Mouse (Mus musculus): ENCODE measurements around the gene Tmem51. TPM values are rescaled to one million over a fixed set of nuclear protein-coding genes. Genes with fewer than 3 reads are reported as not detected.

Gene Tmem51
- polyA plus RNA-seq, 1 experiment from 2014 or later: 6.3 TPM

- Histone ChIP-seq H3K27me3 (ENCODE audit: control insufficient read depth, insufficient read depth, low read length) (peaks cover 19% of the 10 kb centered on the region), H3K4me1 (replicated peaks; ENCODE audit: control insufficient read depth, insufficient read depth, low read length) (peaks cover 8% of the 10 kb centered on the region; the same call in 1 of the 2 replicates), H3K4me3 (ENCODE audit: low read depth, low read length) (no peak overlapping the region), H3K36me3 (ENCODE audit: control insufficient read depth, insufficient read depth, low read length) (no peaks in the 10 kb centered on the region), H3K9me3 (ENCODE audit: control insufficient read depth, low read length) (no peaks in the 10 kb centered on the region), H3K27ac (ENCODE audit: low read depth, low read length) (no peak overlapping the region), H3K9ac (ENCODE audit: low read length) (no peak overlapping the region), H3K4me2 (ENCODE audit: low read depth, low read length, severe bottlenecking) (no peak overlapping the region)
- WGBS: 54% methylated on average over 4 of the region's 4 CpGs
- ATAC-seq (replicated peaks; ENCODE audit: low FRiP score): no peak
- no peak for DNase-seq (ENCODE audit: low spot score)
Measured at GRCm38 (mm10) chr4:142088409-142088808, 4.3 kb upstream of the Tmem51 start.

GRCm38 (mm10) chr4:142084936-142085563, 946 bp upstream of the Tmem51 start:
- 6% methylated on average over 20 of the region's 20 CpGs for WGBS
- H3K9me3 ChIP-seq (ENCODE audit: control insufficient read depth, low read length): no peaks in the 10 kb centered on the region
- peaks cover 12% of the 10 kb centered on the region; the same call in 1 of the 2 replicates for H3K4me1 ChIP-seq (replicated peaks; ENCODE audit: control insufficient read depth, insufficient read depth, low read length)
- no peak overlapping the region for H3K27ac ChIP-seq (ENCODE audit: low read depth, low read length)
- H3K9ac ChIP-seq (ENCODE audit: low read length): no peak overlapping the region
- peaks cover 24% of the 10 kb centered on the region for H3K27me3 ChIP-seq (ENCODE audit: control insufficient read depth, insufficient read depth, low read length)
- no peaks in the 10 kb centered on the region for H3K36me3 ChIP-seq (ENCODE audit: control insufficient read depth, insufficient read depth, low read length)
- no peak for ATAC-seq (replicated peaks; ENCODE audit: low FRiP score)
- no peak for DNase-seq (ENCODE audit: low spot score)
- H3K4me3 ChIP-seq (ENCODE audit: low read depth, low read length): peak overlapping the region; percentile 62; the same call in 1 of the 2 replicates
- peak overlapping the region; percentile 99; the same call in 1 of the 2 replicates for H3K4me2 ChIP-seq (ENCODE audit: low read depth, low read length, severe bottlenecking)

- Histone ChIP-seq H3K4me3 (ENCODE audit: low read depth, low read length) (peak overlapping the region; percentile 62), H3K4me2 (ENCODE audit: low read depth, low read length, severe bottlenecking) (peak overlapping the region; percentile 99), H3K4me1 (replicated peaks; ENCODE audit: control insufficient read depth, insufficient read depth, low read length) (peaks cover 12% of the 10 kb centered on the region; the same call in 1 of the 2 replicates), H3K27ac (ENCODE audit: low read depth, low read length) (no peak overlapping the region), H3K9ac (ENCODE audit: low read length) (peak overlapping the region; percentile 65), H3K27me3 (ENCODE audit: control insufficient read depth, insufficient read depth, low read length) (peaks cover 24% of the 10 kb centered on the region), H3K36me3 (ENCODE audit: control insufficient read depth, insufficient read depth, low read length) (no peaks in the 10 kb centered on the region), H3K9me3 (ENCODE audit: control insufficient read depth, low read length) (no peaks in the 10 kb centered on the region)
- WGBS: under 1% methylated on average over 21 of the region's 29 CpGs
- peak; percentile 72 for ATAC-seq (replicated peaks; ENCODE audit: low FRiP score)
- DNase-seq (ENCODE audit: low spot score): peak; percentile 86
Measured at GRCm38 (mm10) chr4:142083762-142084130, 358 bp downstream of the Tmem51 start.

- WGBS: 56% methylated on average over 6 of the region's 6 CpGs
- no peaks in the 10 kb centered on the region for H3K9me3 ChIP-seq (ENCODE audit: control insufficient read depth, low read length)
- peak overlapping the region; percentile 99 for H3K4me2 ChIP-seq (ENCODE audit: low read depth, low read length, severe bottlenecking)
- H3K4me1 ChIP-seq (replicated peaks; ENCODE audit: control insufficient read depth, insufficient read depth, low read length): peaks cover 12% of the 10 kb centered on the region; the same call in 1 of the 2 replicates
- no peak for DNase-seq (ENCODE audit: low spot score)
- H3K36me3 ChIP-seq (ENCODE audit: control insufficient read depth, insufficient read depth, low read length): no peaks in the 10 kb centered on the region
- ATAC-seq (replicated peaks; ENCODE audit: low FRiP score): no peak
- H3K27ac ChIP-seq (ENCODE audit: low read depth, low read length): no peak overlapping the region
- H3K27me3 ChIP-seq (ENCODE audit: control insufficient read depth, insufficient read depth, low read length): peaks cover 24% of the 10 kb centered on the region
- H3K4me3 ChIP-seq (ENCODE audit: low read depth, low read length): 0 out of 2 replicates have a peak overlapping the region, but pooled peaks have one; percentile 62
- no peak overlapping the region for H3K9ac ChIP-seq (ENCODE audit: low read length)
Measured at GRCm38 (mm10) chr4:142083193-142083592, 911 bp downstream of the Tmem51 start.

DNA sequence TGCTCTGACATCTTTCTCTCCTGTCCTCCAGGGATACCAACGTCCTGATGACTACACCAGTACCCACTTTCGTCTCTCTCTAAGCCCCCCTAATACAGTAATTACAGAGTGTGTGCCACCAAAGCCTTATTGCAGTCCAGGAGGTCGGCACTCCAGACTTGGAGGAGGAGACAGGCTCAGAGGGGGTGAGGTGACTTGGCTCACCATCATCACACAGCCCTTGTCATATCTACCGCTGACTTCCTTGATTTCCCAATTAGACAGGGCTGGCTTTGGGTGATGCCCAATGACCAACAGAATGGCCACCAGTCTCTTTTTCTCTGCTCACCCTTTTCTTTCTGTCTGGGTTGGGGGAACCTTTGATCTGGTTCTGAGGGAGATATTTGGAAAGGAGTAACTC, 1.4 kb downstream of the Tmem51 start:
- no peak overlapping the region for H3K9ac ChIP-seq (ENCODE audit: low read length)
- DNase-seq (ENCODE audit: low spot score) (no peak), ATAC-seq (replicated peaks; ENCODE audit: low FRiP score) (no peak)
- no peak overlapping the region for H3K4me2 ChIP-seq (ENCODE audit: low read depth, low read length, severe bottlenecking)
- no peaks in the 10 kb centered on the region for H3K36me3 ChIP-seq (ENCODE audit: control insufficient read depth, insufficient read depth, low read length)
- peaks cover 12% of the 10 kb centered on the region; the same call in 1 of the 2 replicates for H3K4me1 ChIP-seq (replicated peaks; ENCODE audit: control insufficient read depth, insufficient read depth, low read length)
- H3K27me3 ChIP-seq (ENCODE audit: control insufficient read depth, insufficient read depth, low read length): peaks cover 24% of the 10 kb centered on the region
- 84% methylated on average over 4 of the region's 4 CpGs for WGBS
- H3K27ac ChIP-seq (ENCODE audit: low read depth, low read length): no peak overlapping the region
- no peak overlapping the region for H3K4me3 ChIP-seq (ENCODE audit: low read depth, low read length)
- no peaks in the 10 kb centered on the region for H3K9me3 ChIP-seq (ENCODE audit: control insufficient read depth, low read length)

DNA sequence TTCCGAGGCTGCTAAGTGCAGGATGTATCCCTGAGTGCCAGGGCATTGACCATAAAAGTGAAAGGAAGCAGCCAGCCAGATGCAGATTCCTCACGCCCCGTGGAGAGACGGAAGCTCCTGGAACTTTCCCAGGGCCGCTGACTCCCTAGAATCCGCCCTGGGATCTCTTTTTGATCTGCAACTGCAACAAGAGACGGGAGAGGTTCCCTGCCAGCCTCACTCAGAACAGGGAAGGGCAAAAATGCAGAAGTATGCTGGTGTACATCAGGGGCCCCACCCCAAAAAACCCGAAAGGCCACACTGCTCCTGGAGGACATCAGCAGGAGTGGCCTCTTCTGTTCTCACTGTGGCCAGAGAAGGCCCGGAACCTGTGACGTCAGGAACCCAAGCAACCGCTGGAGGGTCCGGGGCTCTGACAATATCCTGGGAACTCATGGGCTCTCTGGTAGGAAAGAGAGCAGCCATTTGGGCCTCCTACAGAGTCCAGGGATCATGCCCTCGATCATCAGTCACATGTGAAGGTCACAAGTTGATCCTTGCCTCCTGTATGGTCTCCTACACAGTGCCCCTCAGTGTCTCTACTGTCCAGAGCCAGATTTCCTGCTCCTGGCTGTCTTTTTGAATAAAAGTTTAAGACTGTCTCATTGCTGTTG, 2.3 kb downstream of the Tmem51 start:
- Histone ChIP-seq H3K9ac (ENCODE audit: low read length) (no peak overlapping the region), H3K4me1 (replicated peaks; ENCODE audit: control insufficient read depth, insufficient read depth, low read length) (peaks cover 12% of the 10 kb centered on the region; the same call in 1 of the 2 replicates), H3K9me3 (ENCODE audit: control insufficient read depth, low read length) (no peaks in the 10 kb centered on the region), H3K27me3 (ENCODE audit: control insufficient read depth, insufficient read depth, low read length) (peaks cover 24% of the 10 kb centered on the region), H3K4me3 (ENCODE audit: low read depth, low read length) (no peak overlapping the region), H3K27ac (ENCODE audit: low read depth, low read length) (no peak overlapping the region), H3K36me3 (ENCODE audit: control insufficient read depth, insufficient read depth, low read length) (no peaks in the 10 kb centered on the region), H3K4me2 (ENCODE audit: low read depth, low read length, severe bottlenecking) (no peak overlapping the region)
- 73% methylated on average over 13 of the region's 13 CpGs for WGBS
- DNase-seq (ENCODE audit: low spot score) (no peak), ATAC-seq (replicated peaks; ENCODE audit: low FRiP score) (no peak)

DNA sequence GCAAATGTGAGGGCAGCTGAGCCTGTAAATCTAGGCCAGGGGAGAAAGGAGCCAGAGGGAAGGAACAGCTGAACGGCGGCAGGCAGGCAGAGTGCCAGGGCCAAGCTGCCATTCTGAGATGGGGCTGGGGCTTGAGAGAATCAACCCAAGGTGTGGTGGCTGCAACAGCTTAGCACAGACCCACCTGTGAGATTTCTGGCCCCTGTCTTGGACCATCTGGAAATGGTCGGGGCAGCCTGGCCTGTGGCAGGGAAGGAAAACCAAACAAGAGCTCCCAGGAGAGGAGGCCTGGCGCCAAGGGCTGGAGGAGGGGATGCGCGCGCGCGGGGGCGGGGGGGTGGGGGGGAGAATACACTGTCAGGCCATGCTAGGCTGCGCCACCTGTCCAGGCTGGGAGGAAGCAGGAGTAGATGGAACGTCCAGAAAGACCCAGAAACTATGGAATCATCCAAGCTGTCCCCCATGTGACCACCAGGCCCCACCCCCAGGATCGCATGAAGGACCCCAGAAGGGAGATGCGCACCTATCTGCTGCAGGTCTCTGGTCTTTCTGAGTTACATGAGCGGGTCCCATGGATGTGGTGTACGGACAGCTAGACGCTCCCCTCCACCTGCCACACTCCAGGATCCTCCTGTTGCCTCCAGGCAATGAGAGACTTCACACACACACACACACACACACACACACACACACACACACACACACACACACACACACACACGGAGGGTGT, 3.0 kb downstream of the Tmem51 start:
- Histone ChIP-seq H3K36me3 (ENCODE audit: control insufficient read depth, insufficient read depth, low read length) (no peaks in the 10 kb centered on the region), H3K4me2 (ENCODE audit: low read depth, low read length, severe bottlenecking) (no peak overlapping the region), H3K27me3 (ENCODE audit: control insufficient read depth, insufficient read depth, low read length) (peaks cover 21% of the 10 kb centered on the region), H3K9ac (ENCODE audit: low read length) (no peak overlapping the region), H3K4me3 (ENCODE audit: low read depth, low read length) (no peak overlapping the region), H3K4me1 (replicated peaks; ENCODE audit: control insufficient read depth, insufficient read depth, low read length) (peaks cover 12% of the 10 kb centered on the region; the same call in 1 of the 2 replicates), H3K9me3 (ENCODE audit: control insufficient read depth, low read length) (no peaks in the 10 kb centered on the region), H3K27ac (ENCODE audit: low read depth, low read length) (no peak overlapping the region)
- DNase-seq (ENCODE audit: low spot score): no peak
- ATAC-seq (replicated peaks; ENCODE audit: low FRiP score): no peak
- WGBS: 61% methylated on average over 18 of the region's 18 CpGs

- no peak overlapping the region for H3K4me3 ChIP-seq (ENCODE audit: low read depth, low read length)
- 81% methylated on average over 4 of the region's 4 CpGs for WGBS
- no peak for DNase-seq (ENCODE audit: low spot score)
- H3K36me3 ChIP-seq (ENCODE audit: control insufficient read depth, insufficient read depth, low read length): no peaks in the 10 kb centered on the region
- H3K4me2 ChIP-seq (ENCODE audit: low read depth, low read length, severe bottlenecking): no peak overlapping the region
- H3K9me3 ChIP-seq (ENCODE audit: control insufficient read depth, low read length): no peaks in the 10 kb centered on the region
- no peak for ATAC-seq (replicated peaks; ENCODE audit: low FRiP score)
- peaks cover 12% of the 10 kb centered on the region; the same call in 1 of the 2 replicates for H3K4me1 ChIP-seq (replicated peaks; ENCODE audit: control insufficient read depth, insufficient read depth, low read length)
- H3K27ac ChIP-seq (ENCODE audit: low read depth, low read length): no peak overlapping the region
- H3K9ac ChIP-seq (ENCODE audit: low read length): no peak overlapping the region
- peaks cover 19% of the 10 kb centered on the region for H3K27me3 ChIP-seq (ENCODE audit: control insufficient read depth, insufficient read depth, low read length)
Measured at GRCm38 (mm10) chr4:142080487-142080767, 3.7 kb downstream of the Tmem51 start.
